Mouse (Mus musculus): Measurements from ENCODE around the gene Gfy.
A peak's percentile ranks its signal among the peaks of the same experiment; 100 is the strongest.
"Not testable (repeated sequence)": the region's sequence is repeated elsewhere in the genome, so short reads cannot be mapped to it uniquely, and the experiment has no call there.

Gene Gfy

DNA sequence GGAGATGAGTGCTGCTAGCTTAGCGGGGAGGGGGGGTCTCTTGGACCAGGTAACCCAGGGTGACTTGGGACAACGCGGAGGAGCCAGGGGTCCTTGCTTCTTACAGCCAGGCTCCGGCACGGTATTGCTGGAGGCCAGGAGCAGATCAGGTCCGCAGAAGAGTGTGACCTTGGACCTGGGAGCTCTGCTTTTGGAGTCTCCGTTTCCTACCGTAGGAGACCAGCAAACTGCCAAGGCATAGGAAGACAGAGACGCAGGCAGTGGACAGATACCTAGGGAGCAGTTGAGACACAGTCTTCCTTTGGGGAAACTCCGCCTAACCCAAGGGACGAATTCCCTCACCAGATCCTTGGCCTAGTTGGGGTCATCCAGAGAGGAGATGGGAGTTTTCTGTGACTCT is 13.7 kb downstream of the Gfy start:
- DNase-seq (ENCODE audit: low spot score), result no peak

DNA sequence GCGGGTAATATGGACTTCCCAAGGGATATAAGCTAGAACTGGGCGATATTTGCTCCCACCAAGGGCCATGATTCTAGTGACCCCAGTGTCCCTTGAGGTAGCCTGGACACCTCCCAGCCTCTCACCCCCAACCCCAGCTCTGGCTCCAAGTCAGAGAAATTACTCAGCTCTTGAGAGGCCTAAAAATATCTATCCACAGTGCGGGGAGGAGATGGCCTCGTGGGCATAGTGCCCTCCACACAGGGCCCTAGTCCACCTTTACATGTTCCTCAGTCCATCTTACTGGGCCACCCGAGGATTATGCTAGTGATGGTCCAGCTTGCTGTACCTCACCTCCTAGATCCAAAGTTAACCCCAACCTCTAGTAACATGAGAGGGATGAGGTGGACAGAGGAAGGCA is 14.5 kb downstream of the Gfy start:
- no peak for DNase-seq (ENCODE audit: low spot score)

DNA sequence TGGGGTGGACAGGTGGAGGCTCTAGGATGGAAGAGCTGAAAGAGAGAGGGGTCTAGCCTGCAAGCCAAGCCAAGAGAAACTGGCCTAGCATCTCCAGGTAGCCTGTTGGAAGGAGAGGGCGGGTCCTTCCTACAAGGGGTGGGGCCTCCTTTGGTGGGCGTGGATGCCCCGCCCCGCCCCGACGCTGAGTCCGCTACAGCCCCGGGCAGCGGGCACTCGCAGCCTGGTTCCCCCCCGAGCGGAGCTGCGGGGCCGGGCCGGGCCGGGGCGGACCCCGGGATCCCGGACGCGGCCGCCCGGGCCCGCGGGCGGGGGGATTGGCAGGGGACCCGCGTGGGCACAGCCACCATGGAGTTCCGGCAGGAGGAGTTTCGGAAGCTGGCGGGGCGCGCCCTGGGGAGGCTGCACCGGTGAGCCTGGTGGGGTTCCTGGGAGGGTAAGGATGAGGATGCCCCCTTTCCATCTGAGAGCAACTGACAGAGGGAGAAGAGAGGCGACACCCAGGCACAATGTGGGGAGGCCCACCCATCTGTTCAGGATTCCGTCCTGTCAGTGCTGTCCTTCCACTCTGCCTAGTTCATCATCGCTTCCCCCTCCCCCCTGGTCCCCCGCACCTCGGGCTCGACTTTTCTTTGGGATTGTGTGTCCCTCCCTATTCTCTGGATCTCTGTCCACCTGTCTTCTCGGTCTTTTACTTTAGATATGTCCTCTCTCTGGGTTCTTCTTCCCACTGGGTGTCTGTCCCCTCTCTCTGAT is 15.5 kb downstream of the Gfy start, which contains the start of gene Slc17a7:
Gene Slc17a7, plus strand, starts transcription at position 215 of the 756 bp plus-strand sequence.
- no peak for DNase-seq (ENCODE audit: low spot score)

DNA sequence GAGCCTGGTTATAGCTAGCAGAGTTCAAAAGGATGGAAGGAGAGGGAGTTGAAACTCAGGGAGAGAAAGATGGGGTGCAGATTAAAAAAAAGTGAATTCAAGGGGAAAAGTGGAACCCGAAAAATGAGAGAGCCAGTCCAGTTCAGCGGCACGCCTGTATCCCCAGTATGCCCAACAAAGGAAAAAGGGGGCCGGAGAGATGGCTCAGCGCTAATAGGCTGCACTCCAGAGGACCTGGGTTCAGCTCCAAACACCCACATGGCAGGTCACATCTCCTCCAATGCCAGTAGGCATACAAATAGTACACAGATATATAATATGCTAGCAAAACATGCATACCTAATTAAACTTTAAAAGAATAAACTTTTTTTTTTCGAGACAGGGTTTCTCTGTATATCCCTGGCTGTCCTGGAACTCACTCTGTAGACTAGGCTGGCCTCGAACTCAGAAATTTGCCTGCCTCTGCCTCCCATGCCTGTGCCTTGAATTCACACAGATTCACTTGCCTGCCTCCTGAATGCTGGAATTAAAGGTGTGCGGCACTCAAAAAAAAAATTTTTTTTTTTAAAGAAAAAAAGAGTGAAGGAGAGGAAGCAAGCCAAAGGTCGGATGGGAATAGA is 16.3 kb downstream of the Gfy start:
- no peak for DNase-seq (ENCODE audit: low spot score)

- DNase-seq (ENCODE audit: low spot score), result no peak
These were observed 16.8 kb downstream of the Gfy start for GRCm38 (mm10) chr7:45162551-45162950.

DNA sequence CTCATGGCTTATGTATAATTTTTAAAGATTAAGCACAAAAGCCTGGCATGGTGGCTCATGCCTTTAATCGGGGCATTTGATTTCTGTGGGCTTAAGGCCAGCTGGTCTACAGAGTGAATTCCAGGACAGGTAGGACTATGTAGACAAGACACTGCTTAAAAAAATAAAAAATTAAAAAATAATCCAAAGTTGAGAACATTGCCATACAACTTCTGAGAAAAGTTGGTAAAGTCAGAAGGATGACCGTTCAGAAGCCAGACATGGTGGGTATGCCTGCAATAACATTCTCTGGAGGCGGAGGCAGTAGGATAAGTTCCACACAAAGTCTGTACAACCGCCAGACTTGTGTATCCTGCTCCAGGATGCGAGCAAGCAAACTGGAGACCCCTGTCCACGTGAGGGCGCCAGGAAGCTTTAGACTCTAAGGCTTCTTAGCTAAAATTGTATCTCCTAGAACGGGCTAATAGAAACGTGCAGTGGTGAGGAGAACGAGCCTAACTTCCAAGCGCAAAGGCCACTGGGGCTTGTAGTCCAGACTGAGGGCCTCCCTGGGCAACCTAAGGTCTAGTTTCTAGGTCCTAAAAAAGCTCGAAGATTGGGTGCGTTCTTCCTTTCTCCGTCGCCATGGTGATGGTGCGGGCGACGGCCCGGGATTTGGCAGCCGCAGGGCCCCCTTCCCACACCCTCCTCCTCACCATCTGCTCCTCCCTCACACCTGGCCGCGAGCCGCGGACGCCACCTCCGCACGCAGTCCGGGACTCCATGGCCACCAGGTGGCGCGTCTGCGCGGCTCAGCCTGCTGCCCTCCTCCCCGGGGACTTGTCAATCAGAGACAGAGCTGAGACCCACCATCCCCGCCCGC is 17.5 kb downstream of the Gfy start:
- peak; percentile 93 for DNase-seq (ENCODE audit: low spot score)

DNA sequence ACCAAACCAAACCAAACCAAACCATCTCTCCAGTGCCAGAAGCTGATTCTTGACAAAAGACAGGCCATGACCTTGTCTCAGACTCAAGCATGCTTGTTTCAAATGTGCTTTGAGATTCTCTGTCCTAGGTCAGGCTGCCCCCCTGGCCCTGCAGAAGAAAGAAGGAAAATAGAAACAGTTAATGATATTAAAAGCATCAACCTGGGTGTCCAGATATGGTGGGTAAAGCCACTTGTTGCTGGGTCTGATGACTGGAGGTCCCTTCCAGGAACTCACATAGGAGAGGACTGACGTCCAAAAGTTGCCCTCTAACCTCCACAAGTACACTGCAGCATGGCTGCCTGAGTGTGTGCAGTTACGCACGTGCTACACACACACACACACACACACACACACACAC is 18.5 kb downstream of the Gfy start:
- DNase-seq (ENCODE audit: low spot score), result no peak

DNA sequence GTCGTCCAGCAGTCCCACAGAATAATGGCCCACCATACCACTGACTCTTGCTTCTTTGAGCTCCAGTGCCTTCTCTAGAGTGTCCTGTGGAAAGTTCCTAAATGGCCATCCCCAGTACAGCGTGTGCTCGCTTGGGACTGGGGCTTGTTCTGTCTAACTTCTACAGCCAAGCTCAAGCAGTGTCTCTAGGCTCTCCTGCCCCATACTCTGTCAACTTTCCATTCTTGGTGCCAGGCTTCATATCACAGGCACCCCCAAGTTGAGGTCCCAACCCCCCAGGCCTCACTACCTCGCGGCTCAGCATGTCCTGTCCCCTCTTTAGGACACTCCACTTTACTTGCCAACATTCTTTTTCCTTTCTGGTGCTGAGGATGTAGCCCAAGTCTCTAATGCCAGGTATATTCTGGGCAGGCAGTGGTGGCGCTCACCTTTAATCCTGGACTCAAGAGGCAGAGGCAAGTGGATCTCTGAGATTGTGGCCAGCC is 19.0 kb downstream of the Gfy start:
- DNase-seq (ENCODE audit: low spot score), result no peak

DNA sequence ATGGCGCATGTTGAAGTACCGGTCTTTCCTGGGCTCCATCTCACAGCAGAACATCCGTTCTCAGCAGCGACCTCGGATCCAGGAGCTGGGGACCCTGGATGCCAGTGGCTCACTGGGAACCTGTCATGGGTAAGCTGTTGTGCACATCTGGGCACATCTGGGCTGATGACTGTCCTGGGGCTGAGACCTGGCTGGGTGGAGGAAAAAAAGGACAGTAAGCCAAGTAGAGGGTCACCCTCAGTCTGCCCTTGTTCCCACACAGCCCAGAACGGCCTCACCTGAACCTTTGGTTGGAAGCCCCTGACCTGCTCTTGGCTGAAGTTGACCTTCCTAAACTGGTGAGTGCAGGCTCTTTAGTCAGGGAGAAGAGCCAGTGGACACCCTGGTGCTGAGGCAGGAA is 20.4 kb downstream of the Gfy start:
- DNase-seq (ENCODE audit: low spot score), result no peak

- no peak for DNase-seq (ENCODE audit: low spot score)
These were observed 21.9 kb downstream of the Gfy start for GRCm38 (mm10) chr7:45157459-45157858.

GRCm38 (mm10) chr7:45156206-45156605 is 23.2 kb downstream of the Gfy start:
- DNase-seq (ENCODE audit: low spot score), result no peak

GRCm38 (mm10) chr7:45155590-45155989 is 23.8 kb downstream of the Gfy start:
- DNase-seq (ENCODE audit: low spot score), result no peak

GRCm38 (mm10) chr7:45154993-45155514 is 24.3 kb downstream of the Gfy start:
- peak; percentile 44 for DNase-seq (ENCODE audit: low spot score)

DNA sequence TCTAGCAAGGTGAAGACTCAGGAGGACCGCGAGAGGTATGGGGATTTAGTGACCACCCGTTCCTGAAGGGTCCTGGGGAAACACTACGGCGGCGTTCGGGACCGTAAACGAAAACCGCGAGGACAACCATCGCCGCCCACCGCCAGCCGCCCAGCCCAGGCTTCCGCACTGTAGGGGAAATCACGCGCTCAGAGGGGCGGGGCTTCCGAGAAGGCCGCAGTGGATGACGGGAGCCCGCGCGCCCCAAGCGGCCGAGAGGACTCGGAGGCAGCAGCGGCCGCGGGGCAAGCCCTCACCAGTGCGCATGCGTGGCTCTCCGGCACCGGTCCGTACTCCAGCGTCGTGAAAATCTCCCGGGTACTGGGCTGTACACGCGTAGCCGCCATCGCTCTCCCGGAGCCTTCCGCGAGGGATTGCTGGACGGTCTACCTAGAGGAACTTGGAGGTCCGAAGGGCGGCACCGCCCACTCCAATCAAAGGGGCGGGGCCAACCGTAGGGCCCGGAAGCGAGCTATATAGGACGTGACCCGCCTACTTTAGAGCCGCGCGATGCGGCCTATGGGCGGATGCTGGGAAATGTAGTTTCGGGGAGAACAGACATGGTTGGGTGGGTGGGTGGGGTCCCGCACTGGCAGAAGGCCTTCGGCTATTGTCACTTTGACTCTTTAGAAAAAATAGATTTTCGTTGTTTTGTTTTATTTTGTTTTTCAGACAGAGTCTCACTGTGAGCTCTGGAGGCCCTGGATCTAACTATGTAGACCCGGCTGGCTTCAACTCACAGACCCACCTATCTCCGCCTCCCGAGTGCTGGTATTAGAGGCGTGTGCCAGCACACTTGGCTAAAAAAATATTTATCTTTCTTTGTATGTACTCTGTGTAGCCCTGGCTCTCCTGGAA is 25.0 kb downstream of the Gfy start, which contains the start of the genes Pih1d1 and Aldh16a1:
Gene Pih1d1, plus strand, starts transcription at position 208 of the 897 bp plus-strand sequence.
Gene Aldh16a1, minus strand, starts transcription at position 489 of the 897 bp plus-strand sequence.
- peak; percentile 96 for DNase-seq (ENCODE audit: low spot score)

DNA sequence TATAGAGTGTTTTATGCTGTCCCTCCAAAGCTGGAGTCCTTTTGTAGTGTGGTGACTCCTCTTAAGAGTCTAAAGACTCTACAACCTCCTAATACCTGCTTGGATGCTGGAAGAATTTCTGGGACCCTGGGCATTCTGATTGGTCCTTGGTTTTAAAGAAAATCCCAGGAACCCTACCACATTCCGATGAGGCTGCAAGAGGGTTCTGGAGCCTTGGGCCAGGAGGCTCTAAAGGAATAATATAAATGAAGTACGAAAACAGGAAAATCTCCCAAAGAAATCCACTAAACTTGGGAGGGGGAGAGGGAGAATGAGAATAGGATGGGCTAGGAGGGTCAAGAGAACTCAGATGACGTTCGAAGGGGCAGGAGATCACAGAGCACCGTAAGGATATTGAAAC is 25.8 kb downstream of the Gfy start:
- no peak for DNase-seq (ENCODE audit: low spot score)

- DNase-seq (ENCODE audit: low spot score), result not testable (repeated sequence)
These were observed 26.3 kb downstream of the Gfy start for GRCm38 (mm10) chr7:45153052-45153451.

GRCm38 (mm10) chr7:45151303-45151702 is 28.1 kb downstream of the Gfy start:
- DNase-seq (ENCODE audit: low spot score), result no peak

- no peak for DNase-seq (ENCODE audit: low spot score)
These were observed 29.0 kb downstream of the Gfy start for GRCm38 (mm10) chr7:45150321-45150720.

DNA sequence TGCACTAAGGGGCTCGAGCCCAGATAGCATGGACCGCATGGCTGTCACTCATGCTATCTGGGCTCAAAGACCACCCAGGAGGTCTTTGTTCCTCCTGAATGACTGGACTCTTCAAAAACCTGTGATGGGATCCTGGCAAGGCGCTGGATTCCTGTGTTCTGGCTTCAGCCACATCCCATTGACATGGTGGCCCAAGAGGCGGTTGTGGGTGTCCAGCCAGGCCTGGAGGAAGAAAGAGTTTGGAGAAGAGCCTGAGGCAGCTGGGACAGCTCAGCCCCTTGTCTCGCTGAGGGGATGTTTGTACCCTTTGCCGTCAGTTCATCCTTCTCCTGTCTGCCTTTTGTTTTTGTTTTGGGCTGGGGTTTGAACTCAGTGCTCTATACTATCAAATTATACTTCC is 29.8 kb downstream of the Gfy start:
- DNase-seq (ENCODE audit: low spot score), result no peak

GRCm38 (mm10) chr7:45148534-45149098 is 30.8 kb downstream of the Gfy start:
- no peak for DNase-seq (ENCODE audit: low spot score)

GRCm38 (mm10) chr7:45147899-45148298 is 31.5 kb downstream of the Gfy start:
- no peak for DNase-seq (ENCODE audit: low spot score)
